Mouse (Mus musculus): ENCODE data around the gene Disp1.

- TF ChIP-seq GATA1 (IDR thresholded peaks at IDR 0.05; ENCODE audit: borderline replicate concordance, low read length) (no peak), FLI1 (IDR thresholded peaks at IDR 0.05; ENCODE audit: low read length) (no peak)
Measured at GRCm38 (mm10) chr1:183207623-183208022, 13.7 kb downstream of the Disp1 start.
